25 mouse cellular contexts compared by ENCODE assay signal in genomic region chr9:91395066-91395772, GRCm38 (mm10). TPM values are rescaled to one million over a fixed set of nuclear protein-coding genes. Genes with fewer than 3 reads are reported as not detected.
DNase-seq lines count a peak whose midpoint lies in the region; ATAC-seq and TF ChIP-seq lines count a peak whose summit lies in the region.
"Had no signal": no experiment of that assay in that cellular context is flagged by ENCODE, and none has a peak within 500 bp of the region (broad histone marks: within the 10 kb centered on the region; RNA-seq: fewer than 3 reads in every experiment).

No protein-coding gene starts in this region.

- H3K27me3 ChIP-seq in forebrain, embryonic 11.5 days (ENCODE audit: control insufficient read depth, insufficient read depth, low read length): peaks cover 80% of the 10 kb centered on the region
- H3K27me3 ChIP-seq in forebrain, embryonic 16.5 days (replicated peaks; ENCODE audit: control insufficient read depth, insufficient read depth, low read length): peaks cover 81% of the 10 kb centered on the region
- peaks cover 100% of the 10 kb centered on the region for H3K27me3 ChIP-seq in midbrain, embryonic 10.5 days (ENCODE audit: low read depth, poor library complexity, severe bottlenecking)
- peaks cover 95% of the 10 kb centered on the region for H3K27me3 ChIP-seq in midbrain, embryonic 13.5 days
- H3K27me3 ChIP-seq in forebrain, postnatal 0 days (ENCODE audit: insufficient read depth, low read length): peaks cover 91% of the 10 kb centered on the region
- peaks cover 78% of the 10 kb centered on the region for H3K27me3 ChIP-seq in neural tube, embryonic 12.5 days (replicated peaks)

- no peak overlapping the region for H3K4me3 ChIP-seq in forebrain, embryonic 11.5 days (ENCODE audit: low read depth, low read length)
- H3K4me3 ChIP-seq in forebrain, embryonic 16.5 days (replicated peaks; ENCODE audit: low read length): no peak overlapping the region
- 0 out of 2 replicates have a peak overlapping the region, but pooled peaks have one; percentile 20 for H3K4me3 ChIP-seq in midbrain, embryonic 10.5 days
- H3K4me3 ChIP-seq in midbrain, embryonic 13.5 days (replicated peaks): no peak overlapping the region
- H3K4me3 ChIP-seq in forebrain, postnatal 0 days (ENCODE audit: low read depth, low read length): no peak overlapping the region
- H3K4me3 ChIP-seq in neural tube, embryonic 12.5 days: no peak overlapping the region
- H3K4me3 ChIP-seq: embryonic facial prominence, embryonic 13.5 days; heart, embryonic 12.5 days; kidney, embryonic 15.5 days; limb, embryonic 15.5 days; stomach, embryonic 15.5 days had no signal

- H3K36me3 ChIP-seq in forebrain, embryonic 11.5 days (ENCODE audit: control insufficient read depth, insufficient read depth, low read length): no peaks in the 10 kb centered on the region
- no peaks in the 10 kb centered on the region for H3K36me3 ChIP-seq in forebrain, embryonic 16.5 days (ENCODE audit: control insufficient read depth, insufficient read depth)
- no peaks in the 10 kb centered on the region for H3K36me3 ChIP-seq in midbrain, embryonic 10.5 days
- no peaks in the 10 kb centered on the region for H3K36me3 ChIP-seq in midbrain, embryonic 13.5 days
- H3K36me3 ChIP-seq in forebrain, postnatal 0 days (ENCODE audit: insufficient read depth): no peaks in the 10 kb centered on the region
- no peaks in the 10 kb centered on the region for H3K36me3 ChIP-seq in neural tube, embryonic 12.5 days
- H3K36me3 ChIP-seq: embryonic facial prominence, embryonic 13.5 days; heart, embryonic 12.5 days; kidney, embryonic 15.5 days; limb, embryonic 15.5 days; stomach, embryonic 15.5 days had no signal

- no peak overlapping the region for H3K4me2 ChIP-seq in forebrain, embryonic 11.5 days (ENCODE audit: low read depth, low read length, severe bottlenecking)
- no peak overlapping the region for H3K4me2 ChIP-seq in forebrain, embryonic 16.5 days (ENCODE audit: low read length)
- H3K4me2 ChIP-seq in midbrain, embryonic 13.5 days (replicated peaks): no peak overlapping the region
- H3K4me2 ChIP-seq in forebrain, postnatal 0 days (ENCODE audit: low read depth): no peak overlapping the region
- H3K4me2 ChIP-seq in neural tube, embryonic 12.5 days (replicated peaks): peak overlapping the region; percentile 12
- H3K4me2 ChIP-seq: embryonic facial prominence, embryonic 13.5 days; heart, embryonic 12.5 days; kidney, embryonic 15.5 days; limb, embryonic 15.5 days; lung, embryonic 14.5 days; stomach, embryonic 15.5 days had no signal

- H3K4me1 ChIP-seq in forebrain, embryonic 11.5 days (replicated peaks; ENCODE audit: control insufficient read depth, insufficient read depth, low read length): peaks cover 6% of the 10 kb centered on the region; the same call in 1 of the 2 replicates
- 0 out of 2 replicates have a peak, but pooled peaks cover 3% of the 10 kb centered on the region for H3K4me1 ChIP-seq in forebrain, embryonic 16.5 days (replicated peaks; ENCODE audit: control insufficient read depth, insufficient read depth, low read length)
- H3K4me1 ChIP-seq in midbrain, embryonic 10.5 days: peaks cover 44% of the 10 kb centered on the region
- peaks cover 16% of the 10 kb centered on the region for H3K4me1 ChIP-seq in midbrain, embryonic 13.5 days (replicated peaks)
- no peaks in the 10 kb centered on the region for H3K4me1 ChIP-seq in forebrain, postnatal 0 days (ENCODE audit: insufficient read depth)
- peaks cover 7% of the 10 kb centered on the region for H3K4me1 ChIP-seq in neural tube, embryonic 12.5 days
- H3K4me1 ChIP-seq: embryonic facial prominence, embryonic 13.5 days; heart, embryonic 12.5 days; kidney, embryonic 15.5 days; limb, embryonic 15.5 days; stomach, embryonic 15.5 days had no signal

- no peak for TF ChIP-seq CTCF in forebrain, postnatal 0 days (IDR thresholded peaks at IDR 0.05; ENCODE audit: low read depth)

- 3% methylated on average over 14 of the region's 14 CpGs for WGBS in forebrain, embryonic 11.5 days
- WGBS in forebrain, embryonic 16.5 days: 7% methylated on average over 14 of the region's 14 CpGs
- 6% methylated on average over 14 of the region's 14 CpGs for WGBS in midbrain, embryonic 10.5 days
- WGBS in midbrain, embryonic 13.5 days: 5% methylated on average over 14 of the region's 14 CpGs
- WGBS in forebrain, postnatal 0 days: 8% methylated on average over 14 of the region's 14 CpGs
- 6% methylated on average over 14 of the region's 14 CpGs for WGBS in neural tube, embryonic 12.5 days

- no peaks in the 10 kb centered on the region for H3K9me3 ChIP-seq in forebrain, embryonic 11.5 days (ENCODE audit: control insufficient read depth, low read length)
- H3K9me3 ChIP-seq in forebrain, embryonic 16.5 days (ENCODE audit: control insufficient read depth, low read length): no peaks in the 10 kb centered on the region
- no peaks in the 10 kb centered on the region for H3K9me3 ChIP-seq in midbrain, embryonic 10.5 days (replicated peaks)
- no peaks in the 10 kb centered on the region for H3K9me3 ChIP-seq in midbrain, embryonic 13.5 days
- no peaks in the 10 kb centered on the region for H3K9me3 ChIP-seq in forebrain, postnatal 0 days (ENCODE audit: low read length)
- no peaks in the 10 kb centered on the region for H3K9me3 ChIP-seq in neural tube, embryonic 12.5 days
- H3K9me3 ChIP-seq: embryonic facial prominence, embryonic 13.5 days; heart, embryonic 12.5 days; kidney, embryonic 15.5 days; limb, embryonic 15.5 days; stomach, embryonic 15.5 days had no signal

- no peak overlapping the region for H3K9ac ChIP-seq in forebrain, embryonic 11.5 days (ENCODE audit: low read length)
- H3K9ac ChIP-seq in forebrain, embryonic 16.5 days (replicated peaks; ENCODE audit: low read depth, low read length): no peak overlapping the region
- H3K9ac ChIP-seq in midbrain, embryonic 13.5 days (replicated peaks): no peak overlapping the region
- H3K9ac ChIP-seq in forebrain, postnatal 0 days: no peak overlapping the region
- no peak overlapping the region for H3K9ac ChIP-seq in neural tube, embryonic 12.5 days
- H3K9ac ChIP-seq: embryonic facial prominence, embryonic 13.5 days; heart, embryonic 12.5 days; kidney, embryonic 15.5 days; limb, embryonic 15.5 days; liver, embryonic 14.5 days; lung, embryonic 14.5 days; stomach, embryonic 15.5 days had no signal

- peak overlapping the region; percentile 0; the same call in 1 of the 2 replicates for H3K27ac ChIP-seq in forebrain, embryonic 11.5 days (ENCODE audit: low read depth, low read length)
- H3K27ac ChIP-seq in forebrain, embryonic 16.5 days (ENCODE audit: low read length): no peak overlapping the region
- H3K27ac ChIP-seq in midbrain, embryonic 10.5 days (replicated peaks): peak overlapping the region; percentile 18; the same call in 1 of the 2 replicates
- no peak overlapping the region for H3K27ac ChIP-seq in midbrain, embryonic 13.5 days
- H3K27ac ChIP-seq in forebrain, postnatal 0 days (ENCODE audit: low read depth, low read length): no peak overlapping the region
- H3K27ac ChIP-seq in neural tube, embryonic 12.5 days: no peak overlapping the region
- H3K27ac ChIP-seq: embryonic facial prominence, embryonic 13.5 days; kidney, embryonic 15.5 days; limb, embryonic 15.5 days; liver, embryonic 14.5 days; stomach, embryonic 15.5 days had no signal

- DNase-seq in forebrain, embryonic 11.5 days (ENCODE audit: low spot score): no peak
- no peak for DNase-seq in midbrain, embryonic 10.5 days (ENCODE audit: low spot score)
- DNase-seq in forebrain, postnatal 0 days: peak; percentile 40
- no peak for DNase-seq in layer of hippocampus, postnatal 10 days (ENCODE audit: low spot score in 2 of 2)
- DNase-seq: adrenal gland, postnatal 25 days; cerebellum, adult 9-10 months; gastrocnemius, postnatal 10 days; heart, postnatal 10 days; kidney, adult 11 months; kidney, postnatal 36 days; lung, embryonic 14.5 days; retina, postnatal 1 day; thymus, postnatal 25 days had no signal

- ATAC-seq in forebrain, embryonic 11.5 days (replicated peaks; ENCODE audit: low FRiP score): no peak
- ATAC-seq in forebrain, embryonic 16.5 days: no peak
- no peak for ATAC-seq in midbrain, embryonic 13.5 days
- no peak for ATAC-seq in forebrain, postnatal 0 days
- ATAC-seq in neural tube, embryonic 12.5 days (ENCODE audit: low FRiP score, low read depth): no peak

RNA-seq across cellular contexts. Expression of gene Zic1, which starts 29.6 kb away (rescaled TPM):
- polyA plus RNA-seq in forebrain, embryonic 11.5 days (2014; fragmentation: Nextera tagmentation; extraction: Ambion mirVana): 14.7 and 15.7 TPM in 2 replicates
- polyA plus RNA-seq in forebrain, embryonic 16.5 days (2015; fragmentation: Nextera tagmentation; extraction: Ambion mirVana): 4.5 and 8.0 TPM in 2 replicates
- 6.5 and 6.6 TPM in 2 replicates for polyA plus RNA-seq in midbrain, embryonic 10.5 days (2016; fragmentation: Nextera tagmentation; extraction: Ambion mirVana)
- polyA plus RNA-seq in midbrain, embryonic 13.5 days (2015; fragmentation: Nextera tagmentation; extraction: Ambion mirVana): 14.8 and 16.4 TPM in 2 replicates
- total RNA-seq in forebrain, postnatal 0 days (2014; rRNA removed): 65.4 and 127 TPM in 2 replicates
- polyA plus RNA-seq in forebrain, postnatal 0 days (2015; fragmentation: Nextera tagmentation; extraction: Ambion mirVana): 4.4 and 8.9 TPM in 2 replicates
- 19.0 and 19.9 TPM in 2 replicates for polyA plus RNA-seq in neural tube, embryonic 12.5 days (2016; fragmentation: Nextera tagmentation; extraction: Ambion mirVana)
- 10 to 100 TPM; 16.7 to 25.1 TPM for total RNA-seq in layer of hippocampus, postnatal 10 days (2021)
- total RNA-seq: adrenal gland, postnatal 25 days; granulocyte monocyte progenitor cell, adult 5-6 weeks; megakaryocyte, adult 5-6 weeks had no signal
- polyA plus RNA-seq: kidney, embryonic 15.5 days; lung, embryonic 14.5 days had no signal

RNA-seq across cellular contexts. Expression of gene Zic4, which starts 33.0 kb away (rescaled TPM):
- polyA plus RNA-seq in forebrain, embryonic 11.5 days (2014; fragmentation: Nextera tagmentation; extraction: Ambion mirVana): 58.8 and 59.5 TPM in 2 replicates
- 28.3 and 47.6 TPM in 2 replicates for polyA plus RNA-seq in forebrain, embryonic 16.5 days (2015; fragmentation: Nextera tagmentation; extraction: Ambion mirVana)
- 25.1 and 33.5 TPM in 2 replicates for polyA plus RNA-seq in midbrain, embryonic 10.5 days (2016; fragmentation: Nextera tagmentation; extraction: Ambion mirVana)
- polyA plus RNA-seq in midbrain, embryonic 13.5 days (2015; fragmentation: Nextera tagmentation; extraction: Ambion mirVana): 53.2 and 56.6 TPM in 2 replicates
- total RNA-seq in forebrain, postnatal 0 days (2014; rRNA removed): 44.3 and 99.2 TPM in 2 replicates
- 24.7 and 48.1 TPM in 2 replicates for polyA plus RNA-seq in forebrain, postnatal 0 days (2015; fragmentation: Nextera tagmentation; extraction: Ambion mirVana)
- polyA plus RNA-seq in neural tube, embryonic 12.5 days (2016; fragmentation: Nextera tagmentation; extraction: Ambion mirVana): 62.8 and 66.6 TPM in 2 replicates
- 1 to 10 TPM; 7.1 to 7.5 TPM for total RNA-seq in layer of hippocampus, postnatal 10 days (2021)
- total RNA-seq: adrenal gland, postnatal 25 days; ES-E14; granulocyte monocyte progenitor cell, adult 5-6 weeks; heart, postnatal 10 days; megakaryocyte, adult 5-6 weeks had no signal
- polyA plus RNA-seq: kidney, embryonic 15.5 days; lung, embryonic 14.5 days had no signal

Comparison
In these comparisons a context has a peak if more than half of its experiments do, and no peak if none do; other contexts are left out.
1. H3K27ac ChIP-seq: peak in forebrain, embryonic 11.5 days (single experiment) and midbrain, embryonic 10.5 days (single experiment); none in forebrain, embryonic 16.5 days (single experiment), midbrain, embryonic 13.5 days (single experiment), forebrain, postnatal 0 days (single experiment) and neural tube, embryonic 12.5 days (single experiment).